Mouse (Mus musculus) heart, adult 18-20 months (tissue): ENCODE measurements around the gene Trappc4. TPM values are rescaled to one million over a fixed set of nuclear protein-coding genes. Genes with fewer than 3 reads are reported as not detected.
A peak's percentile ranks its signal among the peaks of the same experiment; 100 is the strongest.
"Not testable (repeated sequence)": the region's sequence is repeated elsewhere in the genome, so short reads cannot be mapped to it uniquely, and the experiment has no call there.

Experiments
- DNase-seq, 2 experiments: peaks; one replicate each; pipeline ENCODE4 v3.0.0; 2021 to 2022; ENCODE audit warnings: mixed read lengths in 1 of 2
- long read RNA-seq, 2 experiments: library from polyadenylated mRNA; stranded (forward); transcript quantifications; one replicate each; pipeline ENCODE4 v2.0.0; 2021
- total RNA-seq, 2 experiments: library from RNA; stranded (reverse); gene quantifications; 2 replicates each; pipeline ENCODE4 v1.2.3; 2021

Trappc4 gene
- 10 to 100 TPM; 42.0 to 43.6 TPM for total RNA-seq
- long read RNA-seq, experiment 1, transcript Trappc4-202 (4 exons, 935 nt), result minor isoform, 7 of 34 reads
- long read RNA-seq, experiment 1, transcript Trappc4-201 (5 exons, 1,220 nt), result major isoform, 27 of 34 reads
- long read RNA-seq, experiment 1, partial matches to known transcripts, result 0 of 34 reads
- long read RNA-seq, experiment 1, other reads (novel, unspliced or antisense), result 0 of 34 reads
- long read RNA-seq, experiment 2, transcript Trappc4-201 (5 exons, 1,220 nt), result major isoform, 11 of 15 reads
- long read RNA-seq, experiment 2, partial matches to known transcripts, result 1 of 15 reads
- long read RNA-seq, experiment 2, other reads (novel, unspliced or antisense), result 2 of 15 reads

GRCm38 (mm10) chr9:44406906-44407751 is at the start of gene Trappc4, which contains the start of gene Rps25:
Gene Trappc4 (minus strand): TSS chr9:44407600.
Gene Rps25 (plus strand): TSS chr9:44407139.
- DNase-seq, result peak; percentile 94 to 98

- DNase-seq, result no peak
Measured at GRCm38 (mm10) chr9:44454891-44455220, 47.5 kb upstream of the Trappc4 start, which contains the start of gene Upk2. Gene Upk2 (minus strand): TSS chr9:44454976.

GRCm38 (mm10) chr9:44454132-44454890 is 46.9 kb upstream of the Trappc4 start:
- peak; percentile 79 to 94 for DNase-seq

- no peak for DNase-seq
Measured at GRCm38 (mm10) chr9:44450387-44450786, 43.0 kb upstream of the Trappc4 start.

GRCm38 (mm10) chr9:44444402-44445025 is 37.1 kb upstream of the Trappc4 start:
- not testable (repeated sequence) for DNase-seq

- no peak for DNase-seq
Measured at GRCm38 (mm10) chr9:44440961-44441360, 33.6 kb upstream of the Trappc4 start, which contains the start of gene Foxr1. Gene Foxr1 (minus strand): TSS chr9:44441136.

GRCm38 (mm10) chr9:44435747-44436146 is 28.3 kb upstream of the Trappc4 start:
- peak in 1 of 2 experiments; percentile 49 for DNase-seq

GRCm38 (mm10) chr9:44432577-44433185 is 25.3 kb upstream of the Trappc4 start:
- DNase-seq, result no peak

- no peak for DNase-seq
Measured at GRCm38 (mm10) chr9:44423576-44423975, 16.2 kb upstream of the Trappc4 start.

GRCm38 (mm10) chr9:44420280-44420898 is 13.0 kb upstream of the Trappc4 start:
- DNase-seq, result no peak

- DNase-seq, result not testable (repeated sequence)
Measured at GRCm38 (mm10) chr9:44419730-44420129, 12.3 kb upstream of the Trappc4 start.

GRCm38 (mm10) chr9:44418519-44419385 is 11.4 kb upstream of the Trappc4 start, which contains the start of gene Ccdc84:
Gene Ccdc84 (minus strand): TSS chr9:44418569.
- DNase-seq, result no peak

GRCm38 (mm10) chr9:44417892-44418363 is 10.5 kb upstream of the Trappc4 start:
- DNase-seq, result peak; percentile 96 to 99

- no peak for DNase-seq
Measured at GRCm38 (mm10) chr9:44417156-44417891, 9.9 kb upstream of the Trappc4 start.

- no peak for DNase-seq
Measured at GRCm38 (mm10) chr9:44412781-44413180, 5.4 kb upstream of the Trappc4 start.

GRCm38 (mm10) chr9:44412306-44412705 is 4.9 kb upstream of the Trappc4 start:
- DNase-seq, result no peak

GRCm38 (mm10) chr9:44411601-44412130 is 4.3 kb upstream of the Trappc4 start:
- DNase-seq, result no peak

- no peak for DNase-seq
Measured at GRCm38 (mm10) chr9:44410647-44411336, 3.4 kb upstream of the Trappc4 start.
